Mouse (Mus musculus) ZHBTc4 (cell line): ENCODE data around the gene Akap13.

Experiments used
- DNase-seq: peaks from one replicate; pipeline ENCODE4 v3.0.0-alpha.2; 2011; ENCODE audit warnings: low read depth, low spot score

Gene Akap13

GRCm38 (mm10) chr7:75633807-75634526 lies 178.6 kb downstream of the Akap13 start:
- DNase-seq: no peak

GRCm38 (mm10) chr7:75638769-75639168 lies 183.4 kb downstream of the Akap13 start:
- no peak for DNase-seq

GRCm38 (mm10) chr7:75639541-75639940 lies 184.2 kb downstream of the Akap13 start:
- DNase-seq: peak; percentile 77

DNA sequence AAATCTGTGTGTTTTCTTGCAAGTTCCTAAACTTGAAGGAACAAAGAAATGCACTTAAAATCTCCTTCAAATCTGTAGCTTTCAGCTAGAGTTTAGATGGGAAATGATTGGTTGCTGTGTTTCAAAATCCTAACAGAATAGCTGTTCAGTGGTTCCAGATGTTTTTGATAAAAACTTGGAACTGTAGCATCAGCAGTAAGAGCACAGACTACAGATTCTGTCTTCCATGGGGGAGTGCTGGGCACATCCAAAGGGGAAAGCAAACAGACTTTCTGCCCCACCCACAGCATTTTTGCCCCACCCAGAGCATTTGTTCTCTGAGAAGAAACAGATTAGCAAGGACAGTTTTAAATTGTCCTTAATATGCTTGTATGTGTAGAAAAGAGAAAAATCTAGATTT lies 184.7 kb downstream of the Akap13 start:
- no peak for DNase-seq

DNA sequence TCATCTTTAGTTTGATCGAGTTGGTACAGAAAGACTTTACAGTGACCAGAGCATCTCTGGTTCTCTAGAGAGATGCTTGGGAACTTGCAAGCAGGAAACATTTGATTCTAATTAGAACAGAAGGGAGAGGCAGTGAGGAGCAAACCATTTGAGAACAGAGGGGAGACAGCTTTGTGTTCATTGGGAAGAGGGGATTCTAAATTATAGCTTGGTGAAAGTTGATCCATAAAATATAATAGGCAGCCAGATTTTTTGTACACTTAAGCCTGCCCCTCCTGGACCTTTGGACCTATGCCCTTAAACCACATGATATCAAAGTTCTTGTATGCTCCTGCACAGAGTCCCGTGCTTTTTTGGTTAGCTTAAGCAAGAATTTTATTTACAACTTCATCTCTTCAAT lies 185.3 kb downstream of the Akap13 start:
- DNase-seq: no peak

- peak; percentile 23 for DNase-seq
These were observed 186.3 kb downstream of the Akap13 start for GRCm38 (mm10) chr7:75641415-75642177.

DNA sequence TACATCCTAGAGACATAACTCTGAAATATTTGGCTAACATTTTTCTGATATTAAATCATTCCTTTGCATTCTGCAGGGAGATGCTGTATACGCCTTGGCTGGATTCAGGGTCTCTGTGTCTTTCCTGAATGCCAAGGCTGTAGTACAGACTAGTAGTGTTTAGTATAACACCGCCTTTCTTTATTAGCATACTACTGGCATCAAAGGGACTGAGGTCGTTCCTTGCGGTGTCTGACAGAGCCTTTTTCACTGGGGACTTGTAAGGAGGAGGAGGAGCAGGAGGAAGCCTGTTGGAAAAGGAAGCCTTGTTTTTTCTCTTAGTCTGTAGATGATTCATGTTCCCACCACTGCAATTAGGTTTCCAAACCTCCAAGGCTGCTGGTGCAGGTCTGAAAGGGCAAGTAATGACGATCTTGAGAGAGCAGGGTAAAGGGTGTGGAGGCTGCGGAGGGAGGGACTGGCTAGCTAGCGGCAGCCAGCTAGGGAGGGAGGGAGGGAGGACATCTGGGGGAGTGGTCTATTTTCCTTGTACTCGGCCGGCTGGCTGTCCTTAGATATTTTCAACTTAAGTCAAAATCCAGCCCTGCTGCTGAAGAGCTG lies 186.9 kb downstream of the Akap13 start:
- DNase-seq: peak; percentile 65

DNA sequence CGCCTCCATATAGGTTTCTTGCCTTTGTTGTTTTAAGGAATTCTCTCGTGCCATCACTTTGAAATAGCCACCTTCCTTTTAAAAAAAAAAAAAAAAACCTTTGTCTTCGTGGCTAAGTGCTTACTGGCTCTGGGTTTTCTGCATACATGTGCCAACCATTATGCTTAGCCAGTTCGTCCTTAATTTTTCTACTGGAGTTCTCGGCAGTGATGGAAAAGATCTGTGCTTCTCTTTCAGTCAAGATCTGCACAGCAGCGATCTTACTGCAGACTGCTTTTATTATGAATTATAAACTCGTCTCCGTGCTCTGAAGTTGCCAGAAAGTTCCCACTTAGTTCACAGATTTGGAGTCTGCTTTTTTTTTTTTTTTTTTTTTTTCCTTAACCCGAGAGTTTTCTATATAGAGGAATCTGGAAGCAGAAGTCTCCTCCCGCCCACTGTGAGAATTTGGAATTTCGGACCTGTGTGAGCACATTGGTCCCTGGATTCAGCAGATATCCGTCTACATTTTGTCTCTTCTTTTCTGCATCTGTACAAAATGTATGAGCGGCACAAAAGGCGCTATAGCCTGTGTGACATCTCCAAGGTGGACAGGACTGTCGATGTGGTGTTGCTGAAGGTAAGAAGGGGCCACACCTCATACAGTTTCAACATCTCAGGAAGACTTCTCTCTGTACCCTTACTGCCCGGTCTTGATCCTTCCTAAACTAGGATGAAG lies 187.7 kb downstream of the Akap13 start:
- DNase-seq: no peak

- peak; percentile 21 for DNase-seq
These were observed 188.7 kb downstream of the Akap13 start for GRCm38 (mm10) chr7:75643986-75644385.

- DNase-seq: no peak
These were observed 189.3 kb downstream of the Akap13 start for GRCm38 (mm10) chr7:75644585-75644984.

GRCm38 (mm10) chr7:75645156-75645933 lies 190.0 kb downstream of the Akap13 start:
- no peak for DNase-seq

DNA sequence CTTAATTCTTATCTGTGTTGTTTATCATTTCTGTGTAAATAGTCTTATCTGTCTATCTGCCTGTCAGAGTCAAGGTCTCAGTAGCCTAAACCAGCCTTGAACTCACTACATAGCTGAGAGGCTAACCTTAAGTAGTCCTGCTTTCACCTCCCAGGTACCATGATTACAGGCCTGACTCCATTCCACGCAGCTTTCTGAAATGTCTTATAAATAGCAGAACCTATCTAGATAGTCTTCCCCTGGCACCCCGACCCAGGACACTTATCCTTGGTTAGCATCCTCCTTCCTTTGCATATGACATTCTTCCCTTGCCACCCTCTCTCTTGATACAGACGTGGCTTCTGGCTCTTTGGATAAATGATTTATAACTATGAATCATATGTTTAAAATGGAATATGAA lies 192.7 kb downstream of the Akap13 start:
- DNase-seq: no peak

DNA sequence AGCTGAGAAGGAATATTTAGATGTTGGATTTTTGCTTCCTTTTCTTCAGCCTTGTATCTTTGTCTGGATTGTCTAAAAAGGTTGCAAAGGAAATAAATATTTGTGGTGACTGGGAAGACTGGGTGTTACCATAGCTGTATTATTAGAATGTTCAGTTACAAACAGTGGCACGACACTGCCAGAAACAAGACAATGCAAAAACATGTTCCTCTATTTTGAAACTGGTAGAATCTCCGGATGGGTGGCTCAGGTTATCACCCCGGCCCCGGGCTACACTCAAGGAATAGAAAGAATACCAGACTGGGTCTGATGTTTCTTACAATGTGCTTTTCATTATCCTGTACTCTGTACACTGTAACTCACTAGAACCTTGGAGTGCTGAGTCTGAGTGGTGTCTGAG lies 193.6 kb downstream of the Akap13 start:
- no peak for DNase-seq

DNA sequence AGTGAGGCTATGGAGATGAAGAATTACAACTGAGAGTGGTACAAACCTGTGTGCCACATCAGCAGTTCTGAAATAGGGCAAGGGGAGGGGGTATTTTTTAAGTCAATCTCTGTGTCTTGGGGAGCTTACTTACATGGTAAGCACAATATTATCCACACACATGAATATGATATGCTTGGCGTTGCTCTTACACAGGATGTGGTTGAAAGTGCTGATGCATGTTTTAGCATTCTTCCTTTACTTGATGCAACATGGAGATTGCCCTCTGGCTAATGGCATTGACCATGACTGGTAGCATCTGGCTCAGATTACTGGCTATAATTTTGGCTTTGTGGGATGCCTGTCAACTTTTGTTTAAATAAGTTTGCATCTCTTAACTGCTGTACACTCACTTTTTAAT lies 194.6 kb downstream of the Akap13 start:
- no peak for DNase-seq

GRCm38 (mm10) chr7:75653684-75654317 lies 198.5 kb downstream of the Akap13 start:
- no peak for DNase-seq

DNA sequence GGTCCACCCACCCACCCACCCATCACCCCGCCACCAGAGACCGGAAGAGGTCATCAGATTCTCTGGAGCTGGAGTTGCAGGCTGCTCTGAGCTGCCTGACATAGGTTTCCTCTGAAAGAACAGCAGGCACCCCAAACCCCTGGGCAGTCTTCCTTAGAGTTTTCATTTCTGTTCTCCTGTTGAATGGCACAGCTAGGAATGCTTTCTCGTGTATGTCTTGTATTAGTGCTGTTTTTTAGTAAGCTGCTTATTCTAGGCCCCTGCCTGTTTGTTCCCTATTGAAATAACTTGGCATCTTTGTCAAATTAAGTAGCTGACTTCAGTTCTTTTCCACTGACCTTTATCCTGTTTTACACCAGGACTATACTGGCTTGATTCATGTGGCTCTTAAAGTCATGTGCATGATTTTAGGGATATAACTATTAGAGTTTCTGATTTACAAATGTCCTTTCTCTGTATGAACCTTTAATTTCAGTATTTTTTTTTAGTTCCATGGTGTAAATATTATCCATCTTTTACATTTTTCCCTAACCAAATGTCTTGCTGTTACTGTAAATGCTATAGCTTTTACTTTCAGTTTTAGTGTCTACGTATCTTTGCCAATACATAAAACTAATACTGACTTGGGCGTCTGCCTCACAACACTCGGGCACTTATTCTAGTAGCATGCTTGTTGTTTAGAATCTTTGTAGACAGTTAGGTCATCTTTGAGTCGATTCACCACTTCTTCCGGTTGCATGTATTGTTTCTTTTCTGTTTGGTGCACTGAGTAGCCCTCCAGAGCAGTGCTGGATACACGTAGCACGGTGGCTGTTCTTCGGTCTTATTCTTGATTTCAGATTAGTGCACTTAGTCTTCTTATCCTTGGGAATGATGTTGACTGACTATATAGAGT lies 200.1 kb downstream of the Akap13 start:
- no peak for DNase-seq

- no peak for DNase-seq
These were observed 201.0 kb downstream of the Akap13 start for GRCm38 (mm10) chr7:75656297-75656852.

- no peak for DNase-seq
These were observed 201.6 kb downstream of the Akap13 start for GRCm38 (mm10) chr7:75656896-75657295.

DNA sequence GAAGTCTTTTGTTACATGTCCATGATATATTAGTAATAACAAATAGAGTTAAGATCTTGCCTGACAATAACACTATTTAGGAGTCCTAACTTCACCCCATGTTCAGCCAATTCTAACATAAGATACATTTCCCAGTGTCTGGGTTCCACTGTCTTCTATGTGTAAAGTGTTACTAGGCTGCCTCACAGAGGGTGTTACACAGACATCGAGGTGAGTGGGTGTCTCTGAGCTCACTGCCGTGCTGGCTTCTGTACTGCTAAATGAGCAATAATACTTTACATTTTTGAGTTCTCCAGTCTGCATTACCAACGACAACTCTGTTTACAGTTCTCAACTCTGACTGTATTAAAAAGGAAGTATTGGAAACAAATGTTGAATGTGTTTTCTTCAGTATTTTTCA lies 209.1 kb downstream of the Akap13 start:
- no peak for DNase-seq
